Mouse (Mus musculus): ENCODE measurements around the gene Rab11fip3.

DNA sequence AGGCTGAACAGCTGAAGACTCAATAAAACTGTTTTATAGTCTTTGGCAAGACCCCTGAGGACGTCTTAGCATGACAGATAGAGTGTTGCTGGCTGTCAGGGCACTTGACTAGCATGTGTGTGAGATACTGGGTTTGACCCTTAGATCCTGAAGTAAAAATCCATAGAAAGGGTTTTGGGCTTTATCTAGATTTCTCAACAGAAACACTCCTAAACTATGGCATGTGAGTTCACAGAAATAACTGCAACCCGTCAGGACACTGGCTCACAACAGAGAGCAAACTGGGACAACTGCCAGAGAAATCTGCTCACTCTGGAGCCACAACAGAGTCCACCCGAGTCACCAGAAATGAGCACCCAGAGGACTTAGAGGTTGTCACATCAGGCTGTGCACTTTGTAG, 101.7 kb downstream of the Rab11fip3 start:
- TF ChIP-seq CTCF (IDR thresholded peaks at IDR 0.05; ENCODE audit: extremely low read depth, insufficient read depth, low read length) (no peak), POLR2A (IDR thresholded peaks at IDR 0.05; ENCODE audit: extremely low read depth, insufficient read depth, low read length) (no peak)

Data from cortical plate, adult 2 months (tissue).